Mouse (Mus musculus) lung, embryonic 16.5 days (tissue): ENCODE measurements around the gene Akap2. TPM values are rescaled to one million over a fixed set of nuclear protein-coding genes. Genes with fewer than 3 reads are reported as not detected.

Experiments used
- ATAC-seq: fragments of 200-750 bp; cut with Nextera tagmentation; 2 replicates; pipeline ENCODE4 v1.8.0; 2017; ENCODE audit warnings: low read depth, mild to moderate bottlenecking, moderate library complexity
- H3K27ac ChIP-seq: fragments of 300-500 bp; sonication (generic); 2 replicates; pipeline ENCODE4 v1.5.1; 2014; ENCODE audit warnings: mild to moderate bottlenecking, control low read depth, low read length
- H3K27me3 ChIP-seq: fragments of 300-500 bp; sonication (generic); 2 replicates; pipeline ENCODE4 v1.6.1; 2014; ENCODE audit warnings: low read depth, low read length, mixed read lengths; ENCODE audit not compliant: control insufficient read depth, insufficient read depth
- H3K36me3 ChIP-seq: fragments of 300-500 bp; sonication (generic); 2 replicates; pipeline ENCODE4 v1.6.1; 2014; ENCODE audit warnings: low read length; ENCODE audit not compliant: control insufficient read depth, insufficient read depth
- H3K4me1 ChIP-seq: fragments of 300-500 bp; sonication (generic); replicated peaks from 2 replicates; pipeline ENCODE4 v1.6.1; 2014; ENCODE audit warnings: low read length, mixed read lengths; ENCODE audit not compliant: control insufficient read depth, insufficient read depth
- H3K4me2 ChIP-seq: fragments of 300-500 bp; sonication (generic); 2 replicates; pipeline ENCODE4 v1.6.1; 2014; ENCODE audit warnings: low read depth, low read length, control low read depth
- H3K4me3 ChIP-seq: fragments of 300-500 bp; sonication (generic); 2 replicates; pipeline ENCODE4 v1.5.1; 2014; ENCODE audit warnings: mild to moderate bottlenecking, low read length, control low read depth
- H3K9ac ChIP-seq: fragments of 300-500 bp; sonication (generic); 2 replicates; pipeline ENCODE4 v1.6.1; 2014; ENCODE audit warnings: low read length, control low read depth
- H3K9me3 ChIP-seq: fragments of 300-500 bp; sonication (generic); 2 replicates; pipeline ENCODE4 v1.6.1; 2016; ENCODE audit warnings: low read length; ENCODE audit not compliant: control insufficient read depth
- WGBS: fragments of 180-500 bp; shearing (Covaris S2); extraction: QIAGEN DNeasy Blood & Tissue Kit; methylation state at CpG from one replicate; pipeline ENCODE4 v1.1.7; 2014; 5-methylcytosine and 5-hydroxymethylcytosine counted together
- polyA plus RNA-seq: library from polyadenylated mRNA; unstranded; fragments of >200 nt; fragmentation: Nextera tagmentation; extraction: Ambion mirVana; gene quantifications from 2 replicates; pipeline ENCODE4 v1.2.1, GENCODE M21; 2015

Akap2 gene
- polyA plus RNA-seq, 1 experiment from 2014 or later: 44.4 TPM

DNA sequence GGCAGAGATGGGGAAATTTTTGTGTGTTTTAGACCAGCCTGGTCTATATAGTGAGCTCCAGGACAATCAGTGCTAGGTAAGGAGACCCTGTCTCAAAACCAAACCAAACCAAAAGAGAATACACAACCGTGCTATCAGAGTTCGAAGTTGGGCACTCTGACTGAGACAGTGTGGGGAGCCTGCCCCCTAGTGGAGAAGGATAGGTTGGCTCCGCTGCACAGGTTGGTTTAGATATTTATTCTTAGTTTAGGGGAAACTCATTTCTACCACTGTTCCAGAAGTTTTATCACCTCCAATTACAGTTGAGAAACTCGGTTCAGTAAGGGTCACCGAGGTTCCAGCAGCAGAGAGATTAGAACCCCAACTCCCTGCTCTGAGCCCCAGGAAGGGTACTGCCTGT is 186.8 kb downstream of the Akap2 start:
- 8% methylated on average over 5 of the region's 5 CpGs for WGBS
- ATAC-seq: peak; percentile 44; the same call in 1 of the 2 replicates
- Histone ChIP-seq H3K9ac (no peak overlapping the region), H3K27me3 (no peaks in the 10 kb centered on the region), H3K4me3 (no peak overlapping the region), H3K4me1 (peaks cover 5% of the 10 kb centered on the region; the same call in 1 of the 2 replicates), H3K4me2 (peak overlapping the region; percentile 25; the same call in 1 of the 2 replicates), H3K27ac (no peak overlapping the region), H3K36me3 (no peaks in the 10 kb centered on the region), H3K9me3 (no peaks in the 10 kb centered on the region)

DNA sequence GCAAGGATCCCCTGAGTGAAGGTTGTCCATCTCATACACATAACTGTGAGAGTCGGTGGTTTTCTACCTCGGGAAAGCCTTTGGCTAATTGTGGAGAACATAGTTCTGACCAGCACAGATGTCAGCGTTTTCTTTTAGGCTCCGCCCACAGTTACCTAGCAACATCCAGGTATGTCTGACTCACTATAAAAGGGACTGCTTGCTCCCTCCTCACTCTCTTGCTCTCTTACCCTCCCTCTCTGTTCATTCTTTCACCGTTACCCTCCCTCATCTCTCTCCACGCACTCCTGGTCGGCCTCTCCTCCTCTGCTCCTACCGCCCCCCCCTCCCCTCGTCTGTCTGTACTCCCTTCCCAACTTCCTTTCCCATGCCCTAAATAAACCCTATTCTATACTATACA is 187.2 kb downstream of the Akap2 start:
- peak; percentile 37 for ATAC-seq
- peak overlapping the region; percentile 25; the same call in 1 of the 2 replicates for H3K4me2 ChIP-seq
- H3K4me3 ChIP-seq: no peak overlapping the region
- no peak overlapping the region for H3K27ac ChIP-seq
- 25% methylated on average over 9 of the region's 9 CpGs for WGBS
- peaks cover 5% of the 10 kb centered on the region; the same call in 1 of the 2 replicates for H3K4me1 ChIP-seq
- no peak overlapping the region for H3K9ac ChIP-seq
- no peaks in the 10 kb centered on the region for H3K27me3 ChIP-seq
- H3K9me3 ChIP-seq: no peaks in the 10 kb centered on the region
- H3K36me3 ChIP-seq: no peaks in the 10 kb centered on the region

- H3K9me3 ChIP-seq: no peaks in the 10 kb centered on the region
- H3K27me3 ChIP-seq: no peaks in the 10 kb centered on the region
- H3K9ac ChIP-seq: no peak overlapping the region
- WGBS: 24% methylated on average over 2 of the region's 2 CpGs
- no peak overlapping the region for H3K4me2 ChIP-seq
- H3K36me3 ChIP-seq: no peaks in the 10 kb centered on the region
- no peak for ATAC-seq
- no peak overlapping the region for H3K4me3 ChIP-seq
- H3K27ac ChIP-seq: no peak overlapping the region
- peaks cover 5% of the 10 kb centered on the region; the same call in 1 of the 2 replicates for H3K4me1 ChIP-seq
Measured at GRCm38 (mm10) chr4:57906708-57907107, 189.3 kb downstream of the Akap2 start.

DNA sequence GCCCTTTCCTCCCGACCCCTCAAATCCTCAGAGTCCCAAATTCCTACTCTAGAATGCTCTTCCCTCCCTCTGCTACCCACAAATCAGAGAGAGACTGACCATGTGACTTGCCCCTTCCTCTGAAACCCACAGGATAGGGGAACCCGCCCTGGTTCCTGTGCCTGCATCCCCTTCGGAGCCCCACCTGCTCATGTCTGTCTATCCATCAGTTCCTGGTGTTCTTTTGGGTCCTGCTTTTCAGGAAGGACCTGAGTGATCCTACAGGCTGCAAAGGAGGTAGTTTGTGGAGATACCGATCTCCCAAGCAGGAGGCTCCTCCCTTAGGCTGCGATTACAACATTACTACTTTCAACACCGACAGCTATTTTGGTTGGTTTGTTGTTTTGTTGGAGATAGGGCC is 191.4 kb downstream of the Akap2 start:
- Histone ChIP-seq H3K4me2 (no peak overlapping the region), H3K27me3 (no peaks in the 10 kb centered on the region), H3K4me3 (no peak overlapping the region), H3K4me1 (peaks cover 5% of the 10 kb centered on the region; the same call in 1 of the 2 replicates), H3K9ac (no peak overlapping the region), H3K27ac (no peak overlapping the region), H3K36me3 (no peaks in the 10 kb centered on the region), H3K9me3 (no peaks in the 10 kb centered on the region)
- 63% methylated on average over 6 of the region's 6 CpGs for WGBS
- no peak for ATAC-seq

DNA sequence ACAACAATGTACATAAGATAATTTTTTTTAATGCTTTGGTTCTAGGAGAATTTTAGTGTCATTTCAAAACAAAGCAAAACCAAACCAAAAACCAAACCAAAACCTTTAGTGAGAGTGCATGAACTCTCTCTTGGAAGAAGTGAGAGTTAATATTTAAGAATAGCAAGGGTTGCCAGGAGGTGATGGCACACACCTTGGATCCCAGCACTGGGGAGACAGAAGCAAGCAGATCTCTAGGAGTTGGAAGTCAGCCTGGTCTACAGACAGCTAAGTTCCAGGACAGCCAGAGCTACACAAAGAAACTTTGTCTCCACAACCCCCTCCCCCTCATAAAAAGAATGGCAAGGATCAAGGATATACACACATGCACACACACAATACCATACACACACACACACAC is 195.6 kb downstream of the Akap2 start:
- no peaks in the 10 kb centered on the region for H3K27me3 ChIP-seq
- no peak overlapping the region for H3K9ac ChIP-seq
- H3K27ac ChIP-seq: no peak overlapping the region
- no peak overlapping the region for H3K4me2 ChIP-seq
- H3K9me3 ChIP-seq: no peaks in the 10 kb centered on the region
- no peak overlapping the region for H3K4me3 ChIP-seq
- no peak for ATAC-seq
- H3K36me3 ChIP-seq: no peaks in the 10 kb centered on the region
- H3K4me1 ChIP-seq: peaks cover 7% of the 10 kb centered on the region; the same call in 1 of the 2 replicates

GRCm38 (mm10) chr4:57914193-57915190 is 197.0 kb downstream of the Akap2 start:
- peak; percentile 34; the same call in 1 of the 2 replicates for ATAC-seq
- H3K9me3 ChIP-seq: no peaks in the 10 kb centered on the region
- H3K4me3 ChIP-seq: peak overlapping the region; percentile 37
- H3K9ac ChIP-seq: no peak overlapping the region
- peak overlapping the region; percentile 51 for H3K4me2 ChIP-seq
- no peaks in the 10 kb centered on the region for H3K36me3 ChIP-seq
- peaks cover 7% of the 10 kb centered on the region for H3K4me1 ChIP-seq
- H3K27me3 ChIP-seq: no peaks in the 10 kb centered on the region
- 56% methylated on average over 10 of the region's 10 CpGs for WGBS
- peak overlapping the region; percentile 36; the same call in 1 of the 2 replicates for H3K27ac ChIP-seq

DNA sequence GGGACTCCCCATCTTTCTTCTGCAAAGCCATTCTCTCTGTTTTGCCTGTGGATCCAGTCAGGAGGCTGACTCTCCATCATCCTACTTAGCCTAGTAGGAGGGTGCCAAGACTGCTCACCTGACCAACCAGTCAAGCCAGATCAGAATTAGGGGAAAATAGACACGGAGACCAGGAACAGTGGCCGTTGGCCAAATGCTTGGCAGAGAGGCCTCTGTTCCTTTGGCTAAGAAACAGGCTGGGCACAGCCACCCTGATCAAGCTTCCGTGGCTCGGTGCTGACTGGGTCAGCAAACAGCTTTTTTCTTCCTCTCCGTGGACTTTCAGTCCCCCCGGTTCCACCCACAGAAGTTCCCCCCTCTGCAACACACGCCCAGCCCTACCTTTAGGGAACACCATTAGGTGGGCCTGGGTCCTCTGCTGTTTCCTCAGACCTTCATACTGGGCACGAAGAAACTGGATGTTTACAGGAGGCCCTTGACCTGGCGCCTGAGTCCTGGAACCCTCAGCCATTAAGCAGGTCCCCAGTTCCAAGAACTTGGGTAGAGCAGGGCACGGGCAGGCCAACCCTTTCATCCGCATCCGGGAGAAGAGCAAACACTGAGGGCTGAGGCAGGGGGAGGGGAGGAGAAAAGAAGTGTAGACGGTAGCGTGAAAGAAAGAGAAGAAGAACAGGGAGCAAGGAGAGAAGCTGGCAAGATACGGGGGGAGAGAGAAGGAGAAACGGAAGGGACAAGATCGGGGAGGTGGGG is 197.9 kb downstream of the Akap2 start:
- Histone ChIP-seq H3K4me2 (peak overlapping the region; percentile 51), H3K4me3 (peak overlapping the region; percentile 37), H3K9me3 (no peaks in the 10 kb centered on the region), H3K36me3 (no peaks in the 10 kb centered on the region), H3K27ac (peak overlapping the region; percentile 82), H3K4me1 (peaks cover 10% of the 10 kb centered on the region), H3K27me3 (no peaks in the 10 kb centered on the region), H3K9ac (peak overlapping the region; percentile 33)
- WGBS: 22% methylated on average over 17 of the region's 17 CpGs
- peak; percentile 68 for ATAC-seq

- ATAC-seq: peak; percentile 23; the same call in 1 of the 2 replicates
Measured at GRCm38 (mm10) chr4:57916201-57916661, 198.8 kb downstream of the Akap2 start, which contains the start of gene D630039A03Rik. Gene D630039A03Rik (minus strand): TSS chr4:57916297.

More at GRCm38 (mm10) chr4:57916201-57916661, 198.8 kb downstream of the Akap2 start, which contains the start of gene D630039A03Rik:
- Histone ChIP-seq H3K27me3 (no peaks in the 10 kb centered on the region), H3K4me2 (peak within 1 kb of the TSS; percentile 51), H3K27ac (peak within 1 kb of the TSS; percentile 82), H3K9me3 (no peaks in the 10 kb centered on the region), H3K4me3 (peak within 1 kb of the TSS; percentile 37), H3K9ac (peak within 1 kb of the TSS; percentile 33), H3K4me1 (peaks cover 10% of the 10 kb centered on the region), H3K36me3 (no peaks in the 10 kb centered on the region)
- WGBS: 9% methylated on average over 9 of the region's 9 CpGs
